Mouse (Mus musculus): Measurements from ENCODE around the gene Ldha. TPM values are rescaled to one million over a fixed set of nuclear protein-coding genes. Genes with fewer than 3 reads are reported as not detected.
"Not testable (repeated sequence)": the region's sequence is repeated elsewhere in the genome, so short reads cannot be mapped to it uniquely, and the experiment has no call there.

Ldha gene
- polyA plus RNA-seq, 1 experiment from 2014 or later = 1,946 TPM

DNA sequence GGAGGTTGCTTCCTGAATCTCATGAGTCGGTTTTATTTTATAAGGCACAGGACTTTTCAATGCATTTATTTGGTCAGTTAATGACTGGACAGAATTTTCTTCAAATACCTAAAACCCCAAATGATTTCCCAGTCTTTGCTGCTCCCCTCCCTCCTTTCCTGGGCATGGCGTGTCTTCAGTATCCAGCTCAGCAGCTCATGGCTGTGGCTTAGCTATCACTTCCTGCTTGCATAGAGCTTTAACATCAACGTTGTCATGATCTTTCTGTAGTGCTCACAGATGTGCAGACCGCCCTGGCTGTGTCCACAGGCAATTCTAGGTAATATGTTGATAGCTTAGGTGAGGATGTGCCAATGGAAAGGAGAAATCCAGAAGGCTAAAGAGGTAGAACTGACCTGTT lies 30.7 kb downstream of the Ldha start:
- Histone ChIP-seq H3K36me3 (ENCODE audit: insufficient read depth, low read length) (no peaks in the 10 kb centered on the region), H3K9me3 (ENCODE audit: low read length) (no peaks in the 10 kb centered on the region), H3K4me2 (replicated peaks; ENCODE audit: low read depth, low read length) (no peak overlapping the region), H3K27ac (ENCODE audit: low read length) (no peak overlapping the region), H3K4me1 (ENCODE audit: insufficient read depth, low read length) (no peaks in the 10 kb centered on the region), H3K9ac (replicated peaks; ENCODE audit: low read length) (no peak overlapping the region), H3K27me3 (ENCODE audit: insufficient read depth, low read length) (no peaks in the 10 kb centered on the region), H3K4me3 (ENCODE audit: low read length) (no peak overlapping the region)
- WGBS = 73% methylated on average over 4 of the region's 4 CpGs
- ATAC-seq (ENCODE audit: low FRiP score, low TSS enrichment) = no peak

DNA sequence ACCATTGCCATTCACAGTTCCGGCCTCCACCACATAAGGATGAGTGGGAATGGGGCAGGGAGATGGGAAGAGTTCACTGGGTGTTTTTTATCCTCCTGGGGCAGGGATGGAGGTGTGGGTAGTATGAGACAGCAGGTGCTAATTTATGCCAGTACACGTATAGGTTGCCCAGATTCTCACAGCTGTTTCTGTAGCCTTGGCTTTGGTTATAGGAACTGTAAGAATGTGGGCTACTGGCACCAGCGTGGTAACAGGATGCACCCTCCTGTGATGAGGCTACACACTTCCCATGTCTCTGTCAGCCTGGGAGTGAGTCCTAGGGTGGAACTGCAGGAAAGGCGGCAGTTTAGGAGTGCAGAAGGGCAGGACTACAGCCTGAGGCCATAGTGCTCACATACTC lies 35.6 kb downstream of the Ldha start:
- Histone ChIP-seq H3K9me3 (ENCODE audit: low read length) (no peaks in the 10 kb centered on the region), H3K27ac (ENCODE audit: low read length) (no peak overlapping the region), H3K9ac (replicated peaks; ENCODE audit: low read length) (no peak overlapping the region), H3K4me1 (ENCODE audit: insufficient read depth, low read length) (no peaks in the 10 kb centered on the region), H3K4me2 (replicated peaks; ENCODE audit: low read depth, low read length) (no peak overlapping the region), H3K27me3 (ENCODE audit: insufficient read depth, low read length) (no peaks in the 10 kb centered on the region), H3K36me3 (ENCODE audit: insufficient read depth, low read length) (no peaks in the 10 kb centered on the region), H3K4me3 (ENCODE audit: low read length) (no peak overlapping the region)
- no peak for ATAC-seq (ENCODE audit: low FRiP score, low TSS enrichment)
- WGBS = 69% methylated on average over 4 of the region's 4 CpGs

DNA sequence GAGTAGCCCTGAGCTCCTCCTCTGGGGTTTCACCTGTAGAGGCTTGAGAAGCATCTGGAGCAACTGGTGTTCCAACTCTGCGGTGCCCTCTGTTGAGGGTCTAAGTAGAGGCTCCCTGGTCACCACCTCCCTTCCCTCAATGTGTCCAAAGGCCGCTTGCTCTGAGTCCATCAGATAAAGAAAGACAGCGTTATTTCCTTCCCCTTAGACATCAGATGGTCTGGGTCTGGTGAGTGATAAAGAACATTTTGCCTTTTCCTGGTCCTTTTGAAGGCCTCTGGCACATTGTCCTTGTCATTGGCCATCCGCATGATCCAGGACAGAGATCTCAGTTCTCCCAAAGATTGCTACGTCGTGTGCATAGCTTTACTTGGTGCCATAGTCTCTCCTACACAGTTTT lies 36.0 kb downstream of the Ldha start:
- H3K36me3 ChIP-seq (ENCODE audit: insufficient read depth, low read length) = no peaks in the 10 kb centered on the region
- no peak for ATAC-seq (ENCODE audit: low FRiP score, low TSS enrichment)
- H3K9me3 ChIP-seq (ENCODE audit: low read length) = no peaks in the 10 kb centered on the region
- H3K9ac ChIP-seq (replicated peaks; ENCODE audit: low read length) = no peak overlapping the region
- no peak overlapping the region for H3K4me2 ChIP-seq (replicated peaks; ENCODE audit: low read depth, low read length)
- no peaks in the 10 kb centered on the region for H3K27me3 ChIP-seq (ENCODE audit: insufficient read depth, low read length)
- WGBS = 85% methylated on average over 6 of the region's 6 CpGs
- no peaks in the 10 kb centered on the region for H3K4me1 ChIP-seq (ENCODE audit: insufficient read depth, low read length)
- H3K27ac ChIP-seq (ENCODE audit: low read length) = no peak overlapping the region
- no peak overlapping the region for H3K4me3 ChIP-seq (ENCODE audit: low read length)

DNA sequence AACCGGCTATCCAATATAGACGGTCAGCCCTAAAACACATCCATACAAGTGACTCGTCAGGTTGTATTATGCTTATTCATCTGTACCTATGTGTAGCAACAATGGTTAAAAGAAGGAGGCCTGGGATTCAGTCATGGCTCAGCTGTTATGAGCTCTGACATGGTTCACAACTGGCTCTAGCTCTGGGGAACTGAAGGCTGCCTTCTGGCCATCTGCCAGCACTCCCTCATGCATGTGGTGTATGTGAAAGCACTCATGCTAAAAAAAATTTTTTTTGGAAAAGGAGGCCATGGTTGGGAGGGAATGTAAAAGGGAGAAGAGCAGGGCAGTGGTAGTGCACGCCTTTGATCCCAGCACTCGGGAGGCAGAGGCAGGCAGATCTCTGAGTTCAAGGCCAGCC lies 38.6 kb downstream of the Ldha start:
- no peak overlapping the region for H3K27ac ChIP-seq (ENCODE audit: low read length)
- H3K36me3 ChIP-seq (ENCODE audit: insufficient read depth, low read length) = peaks cover 6% of the 10 kb centered on the region
- no peaks in the 10 kb centered on the region for H3K4me1 ChIP-seq (ENCODE audit: insufficient read depth, low read length)
- no peak for ATAC-seq (ENCODE audit: low FRiP score, low TSS enrichment)
- H3K9ac ChIP-seq (replicated peaks; ENCODE audit: low read length) = no peak overlapping the region
- H3K4me2 ChIP-seq (replicated peaks; ENCODE audit: low read depth, low read length) = no peak overlapping the region
- H3K27me3 ChIP-seq (ENCODE audit: insufficient read depth, low read length) = no peaks in the 10 kb centered on the region
- 95% methylated on average over 5 of the region's 5 CpGs for WGBS
- H3K4me3 ChIP-seq (ENCODE audit: low read length) = no peak overlapping the region
- H3K9me3 ChIP-seq (ENCODE audit: low read length) = no peaks in the 10 kb centered on the region

DNA sequence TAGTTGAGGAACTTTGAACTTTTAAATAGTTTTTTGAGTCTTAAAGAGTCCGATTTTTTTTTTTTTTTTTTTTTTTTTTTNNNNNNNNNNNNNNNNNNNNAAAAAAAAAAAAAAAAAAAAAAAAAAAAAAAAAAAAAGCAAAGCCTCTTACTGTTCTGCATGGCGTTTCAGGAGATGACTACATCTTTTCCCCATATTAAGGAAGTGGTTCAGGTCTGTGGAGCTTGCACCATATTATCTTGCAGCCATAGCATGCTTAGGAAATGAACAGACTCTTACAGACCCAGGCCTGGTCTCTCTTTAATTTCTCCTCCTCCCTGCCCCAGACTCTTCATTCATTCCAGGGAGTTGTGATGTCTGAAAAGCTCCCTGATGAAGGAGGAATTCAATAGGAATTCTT lies 39.7 kb downstream of the Ldha start:
- ATAC-seq (ENCODE audit: low FRiP score, low TSS enrichment) = no peak
- 89% methylated on average over 2 of the region's 2 CpGs for WGBS
- Histone ChIP-seq H3K36me3 (ENCODE audit: insufficient read depth, low read length) (peaks cover 16% of the 10 kb centered on the region), H3K4me3 (ENCODE audit: low read length) (no peak overlapping the region), H3K27me3 (ENCODE audit: insufficient read depth, low read length) (no peaks in the 10 kb centered on the region), H3K9me3 (ENCODE audit: low read length) (no peaks in the 10 kb centered on the region), H3K4me1 (ENCODE audit: insufficient read depth, low read length) (no peaks in the 10 kb centered on the region), H3K9ac (replicated peaks; ENCODE audit: low read length) (no peak overlapping the region), H3K27ac (ENCODE audit: low read length) (no peak overlapping the region), H3K4me2 (replicated peaks; ENCODE audit: low read depth, low read length) (no peak overlapping the region)

DNA sequence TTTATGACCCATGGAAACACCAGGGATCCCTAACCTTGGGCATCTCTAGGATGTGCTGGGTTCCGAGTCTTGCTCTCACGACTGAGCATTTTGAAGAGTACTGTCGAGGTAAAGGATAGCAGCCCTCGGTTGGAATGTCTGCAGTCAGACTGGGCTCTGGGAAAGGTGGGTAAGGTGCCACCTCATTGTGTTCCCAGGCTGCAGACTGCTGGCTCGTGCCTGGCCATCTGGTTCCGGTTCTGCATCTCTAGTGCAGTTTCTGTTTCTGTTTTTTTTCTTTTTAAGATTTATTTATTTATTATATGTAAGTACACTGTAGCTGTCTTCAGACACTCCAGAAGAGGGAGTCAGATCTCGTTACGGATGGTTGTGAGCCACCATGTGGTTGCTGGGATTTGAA lies 40.7 kb downstream of the Ldha start:
- H3K27me3 ChIP-seq (ENCODE audit: insufficient read depth, low read length); H3K4me2 ChIP-seq (replicated peaks; ENCODE audit: low read depth, low read length); H3K27ac ChIP-seq (ENCODE audit: low read length); H3K9me3 ChIP-seq (ENCODE audit: low read length); H3K9ac ChIP-seq (replicated peaks; ENCODE audit: low read length); ATAC-seq (ENCODE audit: low FRiP score, low TSS enrichment); H3K4me1 ChIP-seq (ENCODE audit: insufficient read depth, low read length); H3K4me3 ChIP-seq (ENCODE audit: low read length): not testable (repeated sequence)
- H3K36me3 ChIP-seq (ENCODE audit: insufficient read depth, low read length) = peaks cover 25% of the 10 kb centered on the region
- WGBS = 86% methylated on average over 7 of the region's 8 CpGs

DNA sequence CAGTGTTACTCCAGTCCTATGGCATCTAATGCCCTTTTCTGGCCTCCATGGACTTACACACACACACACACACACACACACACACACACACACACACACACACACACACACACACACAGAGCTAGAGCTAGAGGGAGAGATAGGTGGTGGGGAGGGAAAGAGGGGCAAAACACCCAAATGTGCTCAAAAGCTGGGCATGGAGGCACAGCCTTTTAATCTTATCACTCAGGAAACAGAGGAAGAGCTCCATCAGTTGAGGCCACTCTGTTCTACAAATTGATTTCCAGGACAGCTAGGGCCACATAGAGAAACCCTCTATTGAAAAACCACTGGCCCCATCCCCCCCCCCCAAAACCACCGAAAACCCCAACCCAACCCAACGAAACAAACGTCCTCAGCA lies 42.0 kb downstream of the Ldha start:
- Histone ChIP-seq H3K27ac (ENCODE audit: low read length) (no peak overlapping the region), H3K4me1 (ENCODE audit: insufficient read depth, low read length) (no peaks in the 10 kb centered on the region), H3K9ac (replicated peaks; ENCODE audit: low read length) (no peak overlapping the region), H3K4me3 (ENCODE audit: low read length) (no peak overlapping the region), H3K9me3 (ENCODE audit: low read length) (no peaks in the 10 kb centered on the region), H3K36me3 (ENCODE audit: insufficient read depth, low read length) (peaks cover 39% of the 10 kb centered on the region), H3K27me3 (ENCODE audit: insufficient read depth, low read length) (no peaks in the 10 kb centered on the region), H3K4me2 (replicated peaks; ENCODE audit: low read depth, low read length) (no peak overlapping the region)
- 92% methylated on average over 3 of the region's 3 CpGs for WGBS
- ATAC-seq (ENCODE audit: low FRiP score, low TSS enrichment) = no peak

DNA sequence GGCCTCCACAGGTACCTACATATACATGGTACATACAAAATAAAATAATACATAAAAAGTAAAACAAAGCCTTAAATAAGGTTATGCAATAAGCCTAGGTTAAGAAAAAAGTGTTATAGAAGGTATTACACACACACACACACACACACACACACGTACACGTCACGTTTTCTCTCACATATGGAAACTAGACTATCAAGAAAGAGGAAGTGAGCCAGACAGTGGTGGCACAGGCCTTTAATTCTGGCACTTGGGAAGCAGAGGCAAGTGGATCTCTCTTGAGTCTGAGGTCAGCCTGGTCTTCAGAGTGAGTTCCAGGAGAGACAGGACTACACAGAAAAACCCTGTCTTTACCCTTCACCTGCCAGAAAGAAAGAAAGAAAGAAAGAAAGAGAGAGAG lies 54.2 kb downstream of the Ldha start:
- H3K36me3 ChIP-seq (ENCODE audit: insufficient read depth, low read length) = peaks cover 68% of the 10 kb centered on the region
- no peaks in the 10 kb centered on the region for H3K9me3 ChIP-seq (ENCODE audit: low read length)
- 93% methylated on average over 3 of the region's 3 CpGs for WGBS
- no peak overlapping the region for H3K9ac ChIP-seq (replicated peaks; ENCODE audit: low read length)
- no peak for ATAC-seq (ENCODE audit: low FRiP score, low TSS enrichment)
- H3K4me3 ChIP-seq (ENCODE audit: low read length) = no peak overlapping the region
- no peak overlapping the region for H3K4me2 ChIP-seq (replicated peaks; ENCODE audit: low read depth, low read length)
- no peaks in the 10 kb centered on the region for H3K27me3 ChIP-seq (ENCODE audit: insufficient read depth, low read length)
- H3K4me1 ChIP-seq (ENCODE audit: insufficient read depth, low read length) = no peaks in the 10 kb centered on the region
- H3K27ac ChIP-seq (ENCODE audit: low read length) = no peak overlapping the region

DNA sequence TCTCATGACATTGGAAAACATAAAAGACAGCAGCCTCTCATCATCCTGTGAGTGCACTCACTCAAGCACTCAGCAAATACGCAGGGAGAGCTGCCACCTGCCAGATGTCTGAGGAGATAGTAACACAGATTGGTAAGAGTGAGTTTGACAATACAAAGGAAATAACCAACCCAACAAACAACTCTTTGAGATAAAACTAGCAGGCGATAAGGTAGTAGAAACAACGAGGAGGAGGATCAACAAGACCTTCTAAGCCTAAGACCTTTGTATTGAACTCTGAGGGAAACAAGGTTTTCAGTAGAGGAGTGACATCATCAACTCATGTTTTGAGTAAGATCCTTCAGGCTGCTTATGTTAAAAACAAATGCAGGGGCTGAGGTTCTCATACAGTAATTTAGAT lies 58.1 kb downstream of the Ldha start:
- Histone ChIP-seq H3K27me3 (ENCODE audit: insufficient read depth, low read length) (no peaks in the 10 kb centered on the region), H3K4me1 (ENCODE audit: insufficient read depth, low read length) (no peaks in the 10 kb centered on the region), H3K9ac (replicated peaks; ENCODE audit: low read length) (no peak overlapping the region), H3K27ac (ENCODE audit: low read length) (no peak overlapping the region), H3K4me2 (replicated peaks; ENCODE audit: low read depth, low read length) (no peak overlapping the region), H3K36me3 (ENCODE audit: insufficient read depth, low read length) (peaks cover 52% of the 10 kb centered on the region), H3K9me3 (ENCODE audit: low read length) (no peaks in the 10 kb centered on the region), H3K4me3 (ENCODE audit: low read length) (no peak overlapping the region)
- WGBS = 91% methylated on average over 3 of the region's 3 CpGs
- ATAC-seq (ENCODE audit: low FRiP score, low TSS enrichment) = no peak
